Mouse (Mus musculus) heart, embryonic 11.5 days (tissue): ENCODE results near the gene Gm38394. TPM values are rescaled to one million over a fixed set of nuclear protein-coding genes. Genes with fewer than 3 reads are reported as not detected.

Experiments used
- ATAC-seq: fragments of 200-750 bp; cut with Nextera tagmentation; replicated peaks from 2 replicates; pipeline ENCODE4 v1.8.0; 2017; ENCODE audit warnings: moderate library complexity; ENCODE audit not compliant: insufficient number of reproducible peaks, low FRiP score, low TSS enrichment
- H3K27ac ChIP-seq: fragments of 300-500 bp; sonication (generic); 2 replicates; pipeline ENCODE4 v1.5.1; 2014; ENCODE audit warnings: mild to moderate bottlenecking, low read depth, low read length
- H3K27me3 ChIP-seq: fragments of 300-500 bp; sonication (generic); 2 replicates; pipeline ENCODE4 v1.6.1; 2014; ENCODE audit warnings: mild to moderate bottlenecking, low read length, mixed read lengths; ENCODE audit not compliant: control insufficient read depth, insufficient read depth
- H3K36me3 ChIP-seq: fragments of 300-500 bp; sonication (generic); 2 replicates; pipeline ENCODE4 v1.6.1; 2014; ENCODE audit warnings: mild to moderate bottlenecking, low read length, moderate library complexity, mixed read lengths; ENCODE audit not compliant: control insufficient read depth, insufficient read depth
- H3K4me1 ChIP-seq: fragments of 300-500 bp; sonication (generic); 2 replicates; pipeline ENCODE4 v1.6.1; 2014; ENCODE audit warnings: low read length; ENCODE audit not compliant: control insufficient read depth, insufficient read depth
- H3K4me2 ChIP-seq: fragments of 300-500 bp; sonication (generic); 2 replicates; pipeline ENCODE4 v1.6.1; 2014; ENCODE audit warnings: mild to moderate bottlenecking, moderate library complexity
- H3K4me3 ChIP-seq: fragments of 300-500 bp; sonication (generic); 2 replicates; pipeline ENCODE4 v1.5.1; 2014; ENCODE audit warnings: low read depth, low read length
- H3K9ac ChIP-seq: fragments of 300-500 bp; sonication (generic); 2 replicates; pipeline ENCODE4 v1.6.1; 2014; ENCODE audit warnings: mild to moderate bottlenecking, low read depth, low read length, moderate library complexity
- H3K9me3 ChIP-seq: fragments of 300-500 bp; sonication (generic); replicated peaks from 2 replicates; pipeline ENCODE4 v1.6.1; 2016; ENCODE audit warnings: low read length; ENCODE audit not compliant: control insufficient read depth
- WGBS: fragments of 180-500 bp; shearing (Covaris S2); extraction: QIAGEN DNeasy Blood & Tissue Kit; methylation state at CpG from one replicate; pipeline ENCODE4 v1.1.7; 2014; ENCODE audit not compliant: insufficient replicate concordance; 5-methylcytosine and 5-hydroxymethylcytosine counted together
- polyA plus RNA-seq: library from polyadenylated mRNA; unstranded; fragments of >200 nt; fragmentation: Nextera tagmentation; extraction: Ambion mirVana; gene quantifications from 2 replicates; pipeline ENCODE4 v1.2.1, GENCODE M21; 2014

Gene Gm38394
- polyA plus RNA-seq, 1 experiment from 2014 or later: 8.4 TPM

- Histone ChIP-seq H3K9me3 (no peaks in the 10 kb centered on the region), H3K4me2 (no peak overlapping the region), H3K27ac (no peak overlapping the region), H3K27me3 (no peaks in the 10 kb centered on the region), H3K36me3 (peaks cover 21% of the 10 kb centered on the region), H3K9ac (no peak overlapping the region), H3K4me3 (no peak overlapping the region), H3K4me1 (no peaks in the 10 kb centered on the region)
- 78% methylated on average over 8 of the region's 8 CpGs for WGBS
- ATAC-seq: no peak
Observed at GRCm38 (mm10) chr1:133618311-133618710, 42.8 kb downstream of the Gm38394 start.

GRCm38 (mm10) chr1:133617908-133618307, 43.2 kb downstream of the Gm38394 start:
- Histone ChIP-seq H3K36me3 (peaks cover 17% of the 10 kb centered on the region), H3K9me3 (no peaks in the 10 kb centered on the region), H3K27ac (no peak overlapping the region), H3K4me1 (no peaks in the 10 kb centered on the region), H3K9ac (no peak overlapping the region), H3K4me3 (no peak overlapping the region), H3K27me3 (no peaks in the 10 kb centered on the region), H3K4me2 (no peak overlapping the region)
- WGBS: 40% methylated on average over 2 of the region's 2 CpGs
- ATAC-seq: no peak

- no peak overlapping the region for H3K9ac ChIP-seq
- H3K9me3 ChIP-seq: no peaks in the 10 kb centered on the region
- no peak overlapping the region for H3K4me2 ChIP-seq
- H3K27me3 ChIP-seq: no peaks in the 10 kb centered on the region
- H3K27ac ChIP-seq: no peak overlapping the region
- H3K4me3 ChIP-seq: no peak overlapping the region
- WGBS: 68% methylated on average over 3 of the region's 3 CpGs
- no peaks in the 10 kb centered on the region for H3K4me1 ChIP-seq
- ATAC-seq: no peak
- H3K36me3 ChIP-seq: 0 out of 2 replicates have a peak, but pooled peaks cover 2% of the 10 kb centered on the region
Observed at GRCm38 (mm10) chr1:133613817-133614216, 47.3 kb downstream of the Gm38394 start.

- peaks cover 15% of the 10 kb centered on the region; the same call in 1 of the 2 replicates for H3K36me3 ChIP-seq
- no peaks in the 10 kb centered on the region for H3K4me1 ChIP-seq
- H3K4me2 ChIP-seq: no peak overlapping the region
- ATAC-seq: no peak
- no peak overlapping the region for H3K4me3 ChIP-seq
- no peaks in the 10 kb centered on the region for H3K9me3 ChIP-seq
- no peak overlapping the region for H3K27ac ChIP-seq
- WGBS: 83% methylated on average over 1 of the region's 1 CpGs
- no peaks in the 10 kb centered on the region for H3K27me3 ChIP-seq
- no peak overlapping the region for H3K9ac ChIP-seq
Observed at GRCm38 (mm10) chr1:133611436-133611835, 49.7 kb downstream of the Gm38394 start.

GRCm38 (mm10) chr1:133610601-133611000, 50.5 kb downstream of the Gm38394 start:
- Histone ChIP-seq H3K4me2 (peak overlapping the region; percentile 39), H3K27ac (no peak overlapping the region), H3K9ac (peak overlapping the region; percentile 52; the same call in 1 of the 2 replicates), H3K36me3 (peaks cover 20% of the 10 kb centered on the region; the same call in 1 of the 2 replicates), H3K27me3 (no peaks in the 10 kb centered on the region), H3K4me1 (no peaks in the 10 kb centered on the region), H3K4me3 (0 out of 2 replicates have a peak overlapping the region, but pooled peaks have one; percentile 12), H3K9me3 (no peaks in the 10 kb centered on the region)
- 47% methylated on average over 6 of the region's 6 CpGs for WGBS
- ATAC-seq: no peak; the same call in 1 of the 2 replicates

- H3K27me3 ChIP-seq: no peaks in the 10 kb centered on the region
- H3K4me2 ChIP-seq: peak within 1 kb of the TSS; percentile 73
- WGBS: under 1% methylated on average over 68 of the region's 73 CpGs
- peak within 1 kb of the TSS; percentile 91 for H3K9ac ChIP-seq
- ATAC-seq: peak; percentile 90
- H3K27ac ChIP-seq: peak within 1 kb of the TSS; percentile 87
- no peaks in the 10 kb centered on the region for H3K9me3 ChIP-seq
- H3K4me3 ChIP-seq: peak within 1 kb of the TSS; percentile 75
- H3K36me3 ChIP-seq: peaks cover 24% of the 10 kb centered on the region; the same call in 1 of the 2 replicates
- no peaks in the 10 kb centered on the region for H3K4me1 ChIP-seq
Observed at GRCm38 (mm10) chr1:133609771-133610502, 51.2 kb downstream of the Gm38394 start, which contains the start of gene Snrpe. Gene Snrpe, minus strand, starts transcription at chr1:133610291.

- H3K9ac ChIP-seq: no peak overlapping the region
- H3K27me3 ChIP-seq: no peaks in the 10 kb centered on the region
- 82% methylated on average over 4 of the region's 4 CpGs for WGBS
- H3K4me1 ChIP-seq: no peaks in the 10 kb centered on the region
- H3K9me3 ChIP-seq: no peaks in the 10 kb centered on the region
- ATAC-seq: peak; percentile 72
- H3K4me2 ChIP-seq: no peak overlapping the region
- no peak overlapping the region for H3K27ac ChIP-seq
- peaks cover 30% of the 10 kb centered on the region for H3K36me3 ChIP-seq
- H3K4me3 ChIP-seq: no peak overlapping the region
Observed at GRCm38 (mm10) chr1:133603174-133603573, 57.9 kb downstream of the Gm38394 start.

GRCm38 (mm10) chr1:133596298-133597007, 64.7 kb downstream of the Gm38394 start:
- 25% methylated on average over 4 of the region's 4 CpGs for WGBS
- no peak overlapping the region for H3K27ac ChIP-seq
- no peak overlapping the region for H3K4me2 ChIP-seq
- ATAC-seq: no peak
- no peaks in the 10 kb centered on the region for H3K9me3 ChIP-seq
- no peaks in the 10 kb centered on the region for H3K36me3 ChIP-seq
- no peaks in the 10 kb centered on the region for H3K27me3 ChIP-seq
- H3K4me3 ChIP-seq: no peak overlapping the region
- no peak overlapping the region for H3K9ac ChIP-seq
- no peaks in the 10 kb centered on the region for H3K4me1 ChIP-seq
